Mouse (Mus musculus): ENCODE data around the gene Trim62.
A peak's percentile ranks its signal among the peaks of the same experiment; 100 is the strongest.

Gene Trim62

DNA sequence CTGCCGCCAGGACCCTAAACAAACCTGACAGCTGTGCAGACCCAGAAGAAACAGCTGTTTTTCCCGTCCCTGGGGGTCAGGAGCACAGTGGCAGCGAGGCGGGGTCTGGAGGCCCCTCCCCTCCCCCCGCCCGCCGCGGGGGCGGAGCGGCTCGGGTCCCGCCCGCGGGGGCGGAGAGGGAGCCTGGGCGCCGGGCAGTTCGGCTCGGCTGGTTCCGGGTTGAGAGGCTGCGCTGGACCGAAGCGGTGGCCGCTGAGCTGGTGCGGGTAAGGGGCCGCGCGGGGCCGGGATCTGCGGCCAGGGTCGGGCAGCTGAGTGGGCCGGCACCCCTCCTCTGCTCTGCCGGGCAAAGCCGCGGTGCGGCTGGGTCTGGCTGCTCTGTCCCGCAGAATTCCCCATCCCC, at the start of gene Trim62:
Gene Trim62, plus strand, starts transcription at position 202 of the 403 bp plus-strand sequence.
- peak; percentile 88 to 93 for DNase-seq

DNA sequence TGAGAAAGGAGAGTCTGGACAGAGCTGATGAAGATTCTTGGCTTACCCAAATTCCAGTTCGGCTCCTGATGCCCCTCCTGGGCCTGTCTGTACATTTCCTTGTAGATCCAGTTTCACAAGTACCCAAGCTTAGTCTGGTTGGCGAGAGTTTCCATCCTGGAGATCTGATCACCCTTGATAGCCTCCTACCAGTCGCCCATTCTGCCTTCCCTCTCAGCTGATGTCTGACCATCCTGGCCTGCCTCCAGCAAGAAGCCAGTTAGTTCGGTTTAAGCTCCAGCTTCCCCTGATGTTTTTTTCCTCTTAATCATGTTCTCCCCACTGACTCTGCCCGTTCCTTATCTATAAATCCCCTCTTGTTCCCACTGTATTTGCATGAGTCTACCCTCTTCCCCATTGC, 45.2 kb upstream of the Trim62 start:
- DNase-seq = no peak

DNA sequence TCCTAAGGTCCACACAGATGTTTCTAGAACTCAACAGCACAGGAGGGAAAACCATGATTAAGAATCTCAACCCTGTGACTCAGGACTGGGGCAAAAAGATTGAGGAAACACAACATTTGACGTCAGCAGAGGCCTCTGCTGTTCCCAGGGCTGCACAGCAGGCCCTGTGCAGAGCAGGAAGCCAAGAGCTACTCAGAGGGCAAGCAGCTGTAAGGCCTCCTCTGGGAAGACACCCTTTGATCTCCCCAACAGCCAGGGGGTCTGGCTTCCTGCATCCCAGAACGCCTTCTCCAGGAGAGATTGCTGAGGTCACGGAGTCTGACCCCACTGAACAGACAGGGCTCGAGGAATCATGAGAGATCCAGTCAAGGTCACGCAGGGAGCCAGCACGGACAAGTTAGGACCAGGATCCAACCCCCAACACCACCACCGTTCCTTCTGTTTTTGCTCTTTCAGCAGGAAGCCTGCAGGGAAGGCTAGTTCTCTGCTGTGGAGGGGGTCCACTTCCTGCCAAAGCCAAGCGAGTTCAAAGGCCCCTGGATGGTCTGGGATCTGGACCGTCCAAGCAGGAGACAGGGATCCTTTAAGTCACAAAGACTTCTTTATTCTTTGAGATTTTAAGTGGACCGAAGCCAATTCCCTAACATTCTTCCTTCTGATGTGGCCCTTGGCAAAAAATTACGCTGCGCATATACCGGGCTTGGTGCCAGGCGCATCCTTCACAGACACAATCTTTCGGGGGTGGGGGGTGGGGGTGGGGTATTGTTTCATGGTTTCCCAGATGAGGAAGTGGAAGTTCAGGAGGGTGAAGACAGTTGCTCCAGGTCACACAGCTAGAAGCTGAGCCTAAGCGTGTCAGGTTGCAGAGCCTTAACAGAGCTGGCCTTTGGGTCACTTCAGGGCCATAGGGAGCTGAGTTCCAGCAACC, 43.3 kb upstream of the Trim62 start:
- DNase-seq = peak; percentile 16 to 20

DNA sequence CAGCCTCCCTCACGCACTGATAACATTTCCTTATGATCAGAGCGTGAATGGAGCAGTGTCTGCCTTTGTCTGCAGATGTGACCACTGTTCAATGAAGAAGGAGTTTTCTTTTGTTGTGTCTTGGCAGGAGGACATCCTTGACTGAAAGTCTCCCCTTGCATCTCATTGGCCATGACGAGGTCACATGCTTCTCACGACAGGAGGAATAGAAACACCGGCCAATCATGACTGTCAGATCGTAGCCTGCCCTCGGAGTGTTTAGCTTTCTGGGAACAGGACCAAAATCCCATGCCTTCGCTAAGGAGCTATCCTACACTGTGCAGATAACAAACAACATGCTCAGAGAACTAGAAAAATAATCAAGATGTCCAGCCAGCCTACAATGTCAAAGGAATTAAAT, 42.1 kb upstream of the Trim62 start:
- DNase-seq = no peak

DNA sequence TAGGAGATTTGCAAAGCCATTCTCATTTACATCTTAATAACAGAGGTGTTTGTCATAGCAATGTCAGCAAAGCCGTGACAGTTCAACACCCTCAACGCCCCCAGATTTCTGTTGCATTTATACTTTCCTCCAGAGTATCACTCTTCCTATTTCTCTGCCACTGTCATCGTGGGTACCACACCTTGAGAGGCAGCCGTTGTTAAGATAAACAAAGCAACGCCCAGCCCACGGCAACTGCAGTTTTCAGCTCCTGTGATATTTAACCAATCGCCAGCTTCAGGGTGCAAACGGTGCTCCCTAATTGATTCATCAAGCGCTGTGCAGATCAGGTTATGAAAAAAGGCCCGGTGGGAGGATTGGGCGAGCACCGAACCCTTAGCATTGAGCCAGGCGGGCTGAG, 38.8 kb upstream of the Trim62 start:
- DNase-seq = no peak

DNA sequence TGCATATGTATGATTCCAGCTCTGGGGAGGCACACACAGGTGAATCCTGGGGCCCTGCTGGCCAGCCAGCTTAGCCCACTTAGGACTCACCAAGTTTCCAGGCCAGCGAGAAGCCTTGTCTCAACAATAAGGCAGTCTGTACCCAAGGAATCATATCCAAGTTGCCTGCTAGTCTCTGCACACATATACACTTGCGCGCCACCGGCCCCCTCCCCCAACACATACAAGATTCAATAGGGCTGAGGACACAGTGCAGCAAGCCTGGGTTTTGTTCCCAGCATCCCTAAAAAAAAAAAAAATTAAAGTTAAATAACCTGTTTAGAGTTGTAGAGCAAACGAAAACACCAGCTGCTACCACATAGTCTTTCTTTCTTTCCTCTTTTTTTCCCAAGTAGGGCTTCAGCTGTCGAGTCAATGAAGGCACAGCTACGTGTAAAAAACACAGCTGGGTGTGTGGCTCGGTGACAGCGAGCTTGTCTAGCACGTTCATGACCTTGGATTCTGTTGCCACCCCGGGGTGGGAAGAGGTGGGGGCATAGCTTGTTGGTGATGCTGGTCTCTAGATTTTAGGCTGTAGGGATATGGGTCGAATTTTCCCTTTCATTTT, 37.9 kb upstream of the Trim62 start:
- no peak for DNase-seq

DNA sequence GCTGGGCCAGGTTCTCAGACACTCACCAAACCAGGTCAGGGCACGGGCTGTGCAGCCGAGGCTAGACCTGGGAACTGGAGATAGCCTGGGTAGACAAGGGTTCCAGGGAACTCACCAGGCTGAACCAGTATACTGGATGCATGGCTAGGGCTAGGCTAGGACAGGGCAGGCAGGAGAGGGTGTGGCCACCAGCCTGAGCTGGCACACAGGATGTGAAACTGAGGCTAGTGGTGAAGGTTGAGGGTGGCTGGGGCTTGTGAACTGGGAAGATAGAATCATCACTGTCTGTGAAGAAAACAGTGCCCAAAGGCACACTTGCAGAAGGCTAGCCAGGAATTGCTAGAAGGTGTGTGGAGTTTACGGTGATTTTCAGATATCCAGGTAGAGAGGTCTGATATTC, 34.4 kb upstream of the Trim62 start:
- DNase-seq = no peak

DNA sequence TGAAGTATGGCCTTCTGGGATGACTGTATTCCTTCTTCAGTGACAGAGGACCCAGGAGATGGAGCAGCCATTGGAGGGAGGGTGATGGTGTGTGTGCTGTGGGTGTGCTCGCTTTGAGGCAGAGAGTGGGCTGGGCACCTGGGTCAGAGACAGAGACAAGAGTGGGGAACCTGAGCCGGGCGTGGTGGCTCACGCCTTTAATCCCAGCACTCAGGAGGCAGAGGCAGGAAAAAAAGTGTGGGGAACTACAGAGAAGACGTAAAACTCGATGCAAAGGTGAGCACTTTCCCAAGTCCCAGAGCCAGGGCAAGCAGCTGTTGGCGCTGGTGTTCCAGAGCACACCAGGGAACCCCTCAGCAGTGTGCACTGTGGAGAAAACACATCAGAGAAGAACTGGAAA, 33.7 kb upstream of the Trim62 start:
- no peak for DNase-seq

DNA sequence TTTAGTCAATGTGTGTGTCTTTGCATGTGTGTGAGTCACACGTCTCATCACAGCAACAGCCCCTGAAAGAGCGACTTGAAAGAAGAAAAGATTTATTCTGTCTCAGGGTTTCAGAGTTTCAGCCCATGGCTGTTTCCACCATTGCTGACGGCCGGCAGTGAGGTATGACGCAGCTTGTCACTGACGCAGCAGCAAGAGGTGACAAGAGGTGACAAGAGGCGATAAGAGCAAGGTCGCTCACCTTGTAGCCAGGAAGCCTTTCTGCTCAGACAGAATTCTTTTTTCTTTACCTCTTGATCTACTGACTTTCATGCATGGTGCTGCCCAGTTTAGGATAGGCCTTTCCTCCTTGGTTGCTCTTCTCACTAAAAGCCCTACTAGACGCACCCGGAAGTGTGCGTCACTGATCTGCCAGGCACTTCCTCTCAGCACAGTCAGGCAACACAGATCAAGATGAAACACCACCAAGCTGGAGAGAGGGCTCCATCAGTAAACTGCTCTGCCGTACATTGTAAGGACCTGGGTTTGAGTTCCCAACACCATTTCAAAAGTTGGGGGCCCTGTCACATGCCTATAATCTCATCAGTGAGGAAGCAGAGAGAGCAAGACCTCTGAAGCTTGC, 31.0 kb upstream of the Trim62 start:
- no peak for DNase-seq

DNA sequence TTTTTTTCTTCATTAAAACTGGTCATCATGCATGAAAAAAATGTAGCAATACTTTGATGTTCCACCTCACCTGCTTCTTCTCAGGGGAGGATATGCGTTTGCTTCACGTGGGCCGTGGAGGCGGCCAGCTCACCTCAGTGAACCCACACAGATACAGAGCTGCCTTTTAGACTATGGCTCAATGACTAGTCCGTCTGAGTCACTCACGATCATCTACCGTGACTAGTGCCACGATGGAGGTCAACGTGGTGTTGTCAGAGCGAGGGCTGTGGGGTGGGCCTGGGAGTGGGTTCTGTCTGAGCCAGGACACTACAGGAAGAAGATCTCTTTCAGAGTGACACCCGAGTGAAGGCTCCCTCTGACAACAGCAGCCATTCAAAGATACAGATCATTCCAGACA, 30.3 kb upstream of the Trim62 start:
- no peak for DNase-seq

DNA sequence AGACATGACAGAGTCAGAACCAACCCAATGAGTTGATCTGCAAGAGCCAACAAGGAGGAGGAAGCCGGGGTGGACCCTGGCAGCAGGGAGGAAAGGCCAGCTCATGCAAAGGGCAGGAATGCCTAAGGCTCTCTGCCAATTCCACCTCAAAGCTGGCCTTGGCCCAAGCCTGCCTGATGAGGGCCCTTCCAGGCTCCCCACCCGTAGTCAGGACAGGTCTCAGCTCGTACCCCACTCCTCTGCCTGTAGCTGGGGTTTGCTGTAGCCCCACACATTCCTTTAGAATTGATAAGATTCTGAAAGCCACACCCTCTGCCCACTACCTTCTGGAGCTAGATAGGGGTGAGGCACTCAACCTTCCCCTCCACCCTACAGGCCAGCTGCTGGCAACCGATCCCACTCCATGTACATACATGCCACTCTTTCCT, 27.8 kb upstream of the Trim62 start:
- peak; percentile 65 to 68 for DNase-seq

DNA sequence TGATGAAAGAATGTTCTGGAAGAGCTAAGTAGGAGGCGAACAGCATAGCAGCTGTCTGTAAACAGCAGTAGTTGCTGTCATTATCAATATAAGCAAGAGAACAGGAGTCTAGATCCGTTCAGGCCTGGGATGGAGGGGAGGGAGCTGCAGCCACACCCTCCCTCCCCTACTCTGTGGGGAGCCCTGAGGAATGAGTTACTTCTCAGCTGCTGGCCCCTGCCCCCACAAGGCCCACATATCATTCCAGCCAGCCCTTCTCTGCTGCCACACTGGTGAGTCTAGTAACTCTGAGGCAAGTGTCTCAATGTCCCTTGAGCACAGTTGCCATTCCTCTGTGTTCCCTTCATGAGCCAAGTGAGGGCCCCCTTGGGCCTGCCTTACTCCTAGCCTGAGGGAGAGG, 26.2 kb upstream of the Trim62 start:
- DNase-seq = no peak

DNA sequence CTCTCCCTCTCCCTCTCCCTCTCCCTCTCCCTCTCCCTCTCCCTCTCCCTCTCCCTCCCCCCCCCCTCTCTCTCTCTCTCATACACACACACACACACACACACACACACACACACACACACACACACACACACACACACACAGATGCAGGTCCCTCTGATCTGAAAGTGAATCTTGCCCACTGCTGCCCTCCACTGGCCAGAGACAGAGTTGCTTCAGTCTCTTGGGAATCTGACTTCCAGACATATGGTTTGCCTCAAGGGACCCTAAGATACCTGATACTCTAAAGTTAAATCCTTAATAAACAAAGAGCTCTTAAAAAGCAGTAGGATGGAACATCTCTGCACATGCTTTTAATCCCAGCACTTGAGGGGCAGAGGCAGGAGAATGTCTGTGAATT, 25.2 kb upstream of the Trim62 start:
- DNase-seq = peak; percentile 85 to 89

DNA sequence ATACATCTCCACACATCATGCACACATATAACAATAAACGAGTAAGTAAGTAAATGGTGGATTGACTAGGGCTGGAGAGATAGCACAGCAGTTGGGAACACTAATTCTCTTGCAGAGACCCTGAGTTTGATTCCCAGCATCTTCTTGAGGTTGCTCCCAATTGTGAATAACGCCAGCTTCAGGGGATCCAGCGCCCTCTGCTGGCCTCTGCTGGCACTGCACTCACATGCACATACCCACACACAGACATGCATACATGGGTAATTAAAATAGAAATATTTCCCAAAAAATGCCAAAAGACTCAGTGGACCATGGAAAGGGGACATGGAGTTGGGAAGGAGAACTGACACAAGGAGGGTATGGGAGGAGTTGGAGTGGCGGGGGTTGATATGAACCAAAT, 24.5 kb upstream of the Trim62 start:
- peak in 1 of 2 experiments; percentile 41 for DNase-seq

DNA sequence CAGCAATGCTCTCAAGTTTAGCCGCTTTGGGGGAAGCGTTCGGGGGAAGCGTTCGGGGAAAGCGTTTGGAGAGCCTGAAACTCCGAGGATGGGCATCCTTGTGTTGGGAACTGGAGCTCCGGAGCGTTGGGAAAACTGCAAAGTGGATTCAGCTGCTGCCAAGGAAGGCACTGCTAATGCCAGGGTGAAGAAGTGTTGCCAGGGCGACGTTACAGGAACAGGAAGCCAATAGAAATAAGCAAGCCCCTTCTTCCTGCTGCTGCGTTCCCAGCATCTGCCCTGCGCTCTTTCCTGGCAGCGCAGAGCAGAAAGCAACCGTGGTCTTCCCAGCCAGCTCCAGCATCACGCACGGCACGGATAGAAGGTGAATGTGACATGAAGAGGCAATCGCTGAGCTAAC, 10.4 kb upstream of the Trim62 start:
- DNase-seq = peak; percentile 58 to 66

DNA sequence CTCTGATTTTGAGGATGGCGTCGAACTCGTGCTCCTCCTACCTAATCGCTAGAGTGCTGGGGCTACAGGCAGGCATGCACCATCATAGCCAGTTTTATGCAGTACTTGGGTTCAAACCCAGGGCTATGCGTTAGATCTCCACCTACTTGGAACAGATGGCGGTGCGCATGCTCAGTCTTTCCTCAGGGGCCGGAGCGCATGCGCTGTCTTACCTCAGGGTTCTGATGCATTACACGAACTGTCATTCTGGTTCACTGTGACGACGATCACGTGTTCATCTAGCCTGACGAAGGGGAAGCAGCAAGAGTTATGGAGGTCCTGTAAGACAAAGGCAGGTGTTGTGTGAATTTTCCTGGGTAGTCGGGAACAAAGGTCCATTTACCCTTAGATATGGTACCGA, 9.3 kb upstream of the Trim62 start:
- DNase-seq = no peak

DNA sequence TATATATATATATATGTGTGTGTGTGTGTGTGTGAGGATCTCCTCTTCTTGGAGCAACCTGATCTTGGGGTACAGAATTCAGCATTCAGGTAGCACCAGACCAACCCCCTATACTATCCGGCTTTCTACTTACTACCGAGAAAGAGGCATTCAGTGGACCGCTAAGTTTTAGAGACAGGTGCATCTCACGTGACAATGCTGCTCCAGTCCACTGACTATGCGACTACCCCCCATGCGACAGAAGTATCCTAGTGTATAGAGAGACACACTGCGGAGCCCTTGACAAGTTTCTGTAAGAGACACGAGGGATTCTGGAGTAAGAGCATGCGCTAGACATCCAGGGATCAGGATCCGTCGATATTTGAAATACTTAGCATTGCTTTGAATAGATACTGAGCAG, 7.9 kb upstream of the Trim62 start:
- no peak for DNase-seq

DNA sequence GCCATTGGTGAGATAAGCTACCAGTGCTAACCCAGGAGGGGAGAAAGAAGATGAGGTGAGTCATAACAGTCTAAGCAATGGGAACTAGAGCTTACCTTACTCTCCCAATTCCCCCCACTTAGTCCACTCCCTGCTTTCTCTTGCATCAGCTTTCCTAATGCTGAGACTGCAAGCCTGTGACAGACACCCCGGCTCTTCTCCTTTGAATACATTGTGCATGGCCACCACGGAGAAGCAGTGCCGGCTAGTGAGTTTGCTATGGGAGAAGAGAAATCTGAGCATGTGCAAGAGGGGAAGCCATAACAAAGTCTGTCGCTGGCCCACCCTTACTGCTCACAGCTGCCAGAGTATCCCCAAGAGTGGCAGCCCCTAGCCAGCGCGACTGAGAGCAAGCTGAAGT, 5.9 kb upstream of the Trim62 start:
- no peak for DNase-seq

DNA sequence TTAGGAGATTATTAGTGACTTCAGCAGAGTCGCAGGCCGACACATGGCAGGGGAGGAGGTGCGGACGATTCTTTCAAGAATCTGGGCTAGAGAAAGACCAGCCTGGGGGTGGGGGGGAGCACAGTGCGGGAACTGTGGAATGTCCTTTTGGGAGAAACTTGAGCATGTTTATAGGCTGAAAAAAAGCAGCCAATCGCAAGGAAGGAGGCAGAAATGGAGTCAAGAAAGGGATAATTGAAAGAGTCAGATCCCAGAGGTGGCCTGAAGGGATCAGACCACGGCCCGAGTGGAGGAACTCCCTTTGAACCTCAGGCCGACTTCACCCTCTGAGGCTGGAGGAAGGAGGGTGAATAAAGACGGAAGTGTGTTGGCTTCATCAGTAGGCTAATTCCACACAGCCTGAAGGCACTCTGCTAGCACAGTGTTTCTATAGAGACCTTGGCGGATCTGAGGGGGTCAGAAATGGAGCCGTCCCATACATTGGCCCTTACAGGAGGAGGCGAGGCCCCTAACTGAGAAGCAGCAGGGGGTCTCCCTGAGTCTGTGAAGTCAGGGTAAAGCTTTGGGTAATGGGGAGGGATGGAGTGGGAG, 4.4 kb upstream of the Trim62 start:
- DNase-seq = no peak

DNA sequence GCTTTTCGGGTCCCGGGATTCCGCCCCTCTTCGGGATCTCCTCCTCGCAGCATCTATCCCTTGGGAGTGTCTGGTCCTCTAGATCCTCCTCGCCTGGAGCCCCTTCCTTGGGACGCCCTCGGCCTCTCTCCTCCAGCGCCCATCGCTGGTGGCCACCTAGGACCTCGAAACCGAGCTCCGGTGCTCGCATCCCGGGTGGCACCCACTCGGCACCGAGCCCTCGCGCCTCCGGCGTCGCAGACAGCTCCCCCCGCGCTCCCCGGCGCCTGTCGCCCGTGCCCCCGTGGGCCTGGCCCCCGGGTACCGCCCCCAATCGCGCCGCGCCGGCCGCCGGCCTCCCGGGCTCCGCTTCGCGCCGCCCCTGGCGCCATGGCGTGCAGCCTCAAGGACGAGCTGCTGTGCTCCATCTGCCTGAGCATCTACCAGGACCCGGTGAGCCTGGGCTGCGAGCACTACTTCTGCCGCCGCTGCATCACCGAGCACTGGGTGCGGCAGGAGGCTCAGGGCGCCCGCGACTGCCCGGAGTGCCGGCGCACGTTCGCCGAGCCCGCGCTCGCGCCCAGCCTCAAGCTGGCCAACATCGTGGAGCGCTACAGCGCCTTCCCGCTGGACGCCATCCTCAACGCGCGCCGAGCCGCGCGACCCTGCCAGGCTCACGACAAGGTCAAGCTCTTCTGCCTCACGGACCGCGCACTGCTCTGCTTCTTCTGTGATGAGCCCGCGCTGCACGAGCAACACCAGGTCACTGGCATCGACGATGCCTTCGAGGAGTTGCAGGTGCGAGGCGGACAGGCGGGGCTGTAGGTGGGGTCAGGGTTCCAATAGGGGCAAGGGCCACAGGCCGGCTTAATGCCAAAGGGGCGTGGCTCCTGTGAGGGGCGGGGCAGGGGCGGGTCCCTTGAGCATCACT, 676 bp downstream of the Trim62 start:
- DNase-seq = peak; percentile 91 to 93

DNA sequence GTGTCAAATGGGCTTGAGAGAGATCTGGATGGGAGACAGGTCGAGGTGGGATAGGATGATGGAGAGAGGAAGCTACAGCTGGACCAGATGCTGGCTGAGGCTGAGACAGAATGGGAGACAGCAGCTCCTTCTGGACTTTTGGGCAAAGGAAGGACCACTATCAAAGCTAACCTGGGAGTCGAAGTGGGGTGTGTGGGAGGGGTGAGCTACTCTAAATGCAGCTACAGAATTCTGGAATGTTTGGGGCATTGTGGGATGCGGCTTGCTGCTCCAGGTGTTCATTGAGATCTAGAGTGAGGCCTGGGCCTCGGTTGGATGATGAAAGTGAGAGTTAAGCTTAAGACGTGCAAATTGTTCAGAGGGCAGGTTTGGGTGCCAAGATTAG, 1.3 kb downstream of the Trim62 start:
- DNase-seq = no peak

DNA sequence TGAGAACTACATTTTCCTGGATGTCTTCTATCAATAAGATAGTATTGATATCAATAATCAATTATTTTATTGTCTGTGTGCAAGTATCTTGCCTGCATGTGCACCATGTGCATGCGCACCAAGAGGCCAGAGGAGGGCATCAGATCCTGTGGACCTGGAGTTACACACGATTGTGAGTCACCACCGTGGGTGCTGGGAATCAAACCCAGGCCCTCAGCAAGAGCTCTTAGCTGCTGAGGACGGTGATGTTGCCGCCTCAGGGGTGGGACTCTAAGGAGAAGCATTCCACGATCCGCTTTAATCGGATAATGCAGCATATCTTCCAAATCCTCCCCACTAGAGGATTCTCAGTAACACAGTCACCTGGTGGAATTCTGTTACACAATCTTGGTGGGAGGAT, 2.2 kb downstream of the Trim62 start:
- peak; percentile 37 to 41 for DNase-seq
